Mouse (Mus musculus) 3T3-L1 (cell line): ENCODE data around the gene Ube2g1.

Source experiments
- DNase-seq: peaks from one replicate; pipeline ENCODE4 v3.0.0-alpha.2; 2015; ENCODE audit warnings: low read depth, low spot score

Ube2g1 gene

GRCm38 (mm10) chr11:72689551-72690510 is 82.7 kb downstream of the Ube2g1 start, which contains the start of gene Ankfy1:
TSS of gene Ankfy1 (plus strand) at chr11:72690006.
- DNase-seq, result peak; percentile 96

GRCm38 (mm10) chr11:72692353-72692752 is 85.3 kb downstream of the Ube2g1 start:
- DNase-seq, result no peak

- DNase-seq, result no peak
Measured at GRCm38 (mm10) chr11:72695025-72695424, 87.9 kb downstream of the Ube2g1 start.

- DNase-seq, result no peak
Measured at GRCm38 (mm10) chr11:72696368-72696971, 89.4 kb downstream of the Ube2g1 start.

GRCm38 (mm10) chr11:72697323-72697722 is 90.2 kb downstream of the Ube2g1 start:
- DNase-seq, result no peak

- peak; percentile 58 for DNase-seq
Measured at GRCm38 (mm10) chr11:72705111-72705510, 98.0 kb downstream of the Ube2g1 start.

- no peak for DNase-seq
Measured at GRCm38 (mm10) chr11:72712721-72713120, 105.6 kb downstream of the Ube2g1 start.

- DNase-seq, result no peak
Measured at GRCm38 (mm10) chr11:72718161-72718560, 111.1 kb downstream of the Ube2g1 start.

- no peak for DNase-seq
Measured at GRCm38 (mm10) chr11:72723165-72723564, 116.1 kb downstream of the Ube2g1 start.

GRCm38 (mm10) chr11:72723871-72724270 is 116.8 kb downstream of the Ube2g1 start:
- peak; percentile 47 for DNase-seq

GRCm38 (mm10) chr11:72726023-72726422 is 118.9 kb downstream of the Ube2g1 start:
- DNase-seq, result peak; percentile 45

- DNase-seq, result no peak
Measured at GRCm38 (mm10) chr11:72733736-72734135, 126.7 kb downstream of the Ube2g1 start.

- peak; percentile 14 for DNase-seq
Measured at GRCm38 (mm10) chr11:72734840-72735518, 127.9 kb downstream of the Ube2g1 start.

- DNase-seq, result no peak
Measured at GRCm38 (mm10) chr11:72735519-72735860, 128.4 kb downstream of the Ube2g1 start.
